Mouse (Mus musculus) forebrain, embryonic 10.5 days (tissue): Measurements from ENCODE around the gene Slco4c1. TPM values are rescaled to one million over a fixed set of nuclear protein-coding genes. Genes with fewer than 3 reads are reported as not detected.

Experiments used
- DNase-seq: peaks from one replicate; pipeline ENCODE4 v3.0.0-alpha.2; 2017; ENCODE audit warnings: low spot score; ENCODE audit errors: extremely low spot score
- H3K27ac ChIP-seq: fragments of 300-500 bp; sonication (generic); 2 replicates; pipeline ENCODE4 v1.5.1; 2016; ENCODE audit warnings: mild to moderate bottlenecking
- H3K27me3 ChIP-seq: fragments of 300-500 bp; sonication (generic); 2 replicates; pipeline ENCODE4 v1.6.1; 2016; ENCODE audit warnings: mild to moderate bottlenecking; ENCODE audit not compliant: poor library complexity, severe bottlenecking
- H3K36me3 ChIP-seq: fragments of 300-500 bp; sonication (generic); replicated peaks from 2 replicates; pipeline ENCODE4 v1.6.1; 2016; ENCODE audit warnings: mild to moderate bottlenecking, moderate library complexity
- H3K4me1 ChIP-seq: fragments of 300-500 bp; sonication (generic); 2 replicates; pipeline ENCODE4 v1.6.1; 2016
- H3K4me3 ChIP-seq: fragments of 300-500 bp; sonication (generic); 2 replicates; pipeline ENCODE4 v1.5.1; 2016; ENCODE audit warnings: mild to moderate bottlenecking, moderate library complexity
- H3K9me3 ChIP-seq: fragments of 300-500 bp; sonication (generic); 2 replicates; pipeline ENCODE4 v1.6.1; 2016; ENCODE audit warnings: mild to moderate bottlenecking, moderate library complexity
- WGBS: fragments of 180-500 bp; shearing (Covaris S2); methylation state at CpG from one replicate; pipeline ENCODE4 v1.1.7; 2016; 5-methylcytosine and 5-hydroxymethylcytosine counted together
- polyA plus RNA-seq: library from polyadenylated mRNA; unstranded; fragments of >200 nt; fragmentation: Nextera tagmentation; extraction: Ambion mirVana; gene quantifications from 2 replicates; pipeline ENCODE4 v1.2.1, GENCODE M21; 2016

Gene Slco4c1
- not detected in 2 replicates for polyA plus RNA-seq

DNA sequence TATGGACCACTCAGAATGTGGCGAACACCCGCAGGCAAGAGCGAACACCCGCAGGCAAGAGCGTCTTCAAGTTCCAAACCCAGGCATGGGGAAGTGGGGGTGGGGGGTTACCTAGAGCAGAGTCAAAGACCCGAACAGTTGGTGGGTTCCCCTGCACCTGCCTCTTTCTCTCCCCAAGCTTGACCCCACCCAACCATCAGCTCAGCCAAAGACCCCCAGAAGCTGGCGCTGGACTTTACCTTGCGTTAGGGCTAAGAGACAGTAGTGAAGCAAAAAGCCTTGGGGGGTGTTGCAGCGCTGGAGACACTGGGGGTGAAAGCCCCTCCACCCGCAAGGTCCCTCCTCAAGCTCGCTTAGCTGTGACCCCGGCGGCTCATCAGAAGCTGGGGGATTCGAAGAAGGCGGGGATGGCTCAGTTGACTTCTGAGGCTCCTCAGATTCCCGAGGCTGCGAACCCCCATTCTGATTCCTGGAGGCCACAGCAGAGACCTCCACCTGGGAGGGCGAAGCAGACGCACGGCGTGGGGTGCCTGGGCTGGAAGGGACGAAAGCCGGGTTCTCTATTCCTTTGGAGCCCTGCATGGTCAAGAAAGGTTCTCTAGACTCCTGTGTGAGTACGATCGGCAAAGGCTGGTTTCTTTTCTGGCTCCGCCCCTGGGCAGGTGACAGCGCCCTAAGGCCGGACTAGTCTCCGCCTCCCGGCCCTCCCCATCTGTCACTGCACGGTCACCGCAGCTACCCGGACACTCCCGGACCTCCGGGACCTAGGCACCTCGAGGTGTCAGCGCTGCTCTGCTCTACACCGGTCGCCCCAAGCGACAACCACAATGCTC, at the start of gene Slco4c1:
Slco4c1 (minus strand) TSS at position 644 of the 833 bp plus-strand sequence.
- DNase-seq: peak; percentile 18
- H3K9me3 ChIP-seq: no peaks in the 10 kb centered on the region
- H3K36me3 ChIP-seq: no peaks in the 10 kb centered on the region
- H3K4me3 ChIP-seq: peak within 1 kb of the TSS; percentile 58
- peaks cover 34% of the 10 kb centered on the region for H3K27me3 ChIP-seq
- WGBS: 2% methylated on average over 40 of the region's 40 CpGs
- no peak within 1 kb of the TSS for H3K27ac ChIP-seq
- peaks cover 16% of the 10 kb centered on the region for H3K4me1 ChIP-seq

GRCm38 (mm10) chr1:96917333-96917732, 45.4 kb upstream of the Slco4c1 start:
- Histone ChIP-seq H3K36me3 (no peaks in the 10 kb centered on the region), H3K27ac (no peak overlapping the region), H3K9me3 (no peaks in the 10 kb centered on the region), H3K4me1 (no peaks in the 10 kb centered on the region), H3K4me3 (no peak overlapping the region), H3K27me3 (no peaks in the 10 kb centered on the region)
- no peak for DNase-seq

DNA sequence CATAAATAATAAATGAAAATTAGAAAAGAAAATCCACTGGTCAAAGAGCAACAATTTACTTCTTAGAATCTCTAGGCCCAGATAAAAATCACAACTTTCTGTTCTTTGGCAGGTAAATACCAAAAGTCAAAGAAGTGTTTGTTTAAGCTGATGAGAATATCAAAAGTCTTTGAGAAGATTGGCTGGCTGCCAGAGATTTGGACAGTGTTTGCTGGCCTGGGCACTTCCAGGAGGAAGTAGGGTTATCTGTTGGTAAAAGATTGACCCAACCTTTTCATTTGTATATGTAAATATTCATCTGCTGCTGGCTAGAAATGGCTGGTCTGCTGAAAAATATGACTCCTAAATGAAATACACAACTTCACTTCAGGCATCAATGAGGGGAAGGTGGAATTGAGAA, 11.8 kb upstream of the Slco4c1 start:
- H3K27ac ChIP-seq: no peak overlapping the region
- H3K9me3 ChIP-seq: no peaks in the 10 kb centered on the region
- H3K4me1 ChIP-seq: no peaks in the 10 kb centered on the region
- no peak overlapping the region for H3K4me3 ChIP-seq
- no peaks in the 10 kb centered on the region for H3K27me3 ChIP-seq
- DNase-seq: no peak
- no peaks in the 10 kb centered on the region for H3K36me3 ChIP-seq

GRCm38 (mm10) chr1:96878572-96878971, 6.6 kb upstream of the Slco4c1 start:
- DNase-seq: no peak
- H3K4me1 ChIP-seq: no peaks in the 10 kb centered on the region
- H3K27ac ChIP-seq: no peak overlapping the region
- H3K36me3 ChIP-seq: no peaks in the 10 kb centered on the region
- H3K27me3 ChIP-seq: no peaks in the 10 kb centered on the region
- H3K4me3 ChIP-seq: no peak overlapping the region
- WGBS: 83% methylated on average over 1 of the region's 1 CpGs
- no peaks in the 10 kb centered on the region for H3K9me3 ChIP-seq

DNA sequence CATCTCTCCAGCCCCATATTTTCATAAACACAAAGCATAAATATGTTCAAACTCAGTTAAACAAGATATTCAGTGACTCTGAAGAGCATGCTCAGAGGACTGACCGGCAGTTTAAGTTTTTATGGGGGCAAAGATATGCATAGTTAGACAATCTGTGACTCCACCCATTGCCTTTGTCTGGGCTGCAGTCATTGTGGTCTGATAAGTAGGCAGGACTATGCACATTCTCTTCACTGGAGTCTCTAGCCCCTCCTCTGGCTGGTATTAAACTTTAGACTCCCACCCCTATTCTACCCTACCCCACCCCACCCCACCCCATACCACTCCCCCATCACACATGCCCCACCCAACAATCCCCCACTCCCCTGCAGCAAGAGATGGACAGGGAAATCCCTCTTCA, 4.1 kb upstream of the Slco4c1 start:
- H3K36me3 ChIP-seq: no peaks in the 10 kb centered on the region
- no peak overlapping the region for H3K4me3 ChIP-seq
- DNase-seq: no peak
- WGBS: 90% methylated on average over 1 of the region's 1 CpGs
- no peaks in the 10 kb centered on the region for H3K9me3 ChIP-seq
- peaks cover 23% of the 10 kb centered on the region for H3K27me3 ChIP-seq
- peaks cover 13% of the 10 kb centered on the region for H3K4me1 ChIP-seq
- no peak overlapping the region for H3K27ac ChIP-seq

DNA sequence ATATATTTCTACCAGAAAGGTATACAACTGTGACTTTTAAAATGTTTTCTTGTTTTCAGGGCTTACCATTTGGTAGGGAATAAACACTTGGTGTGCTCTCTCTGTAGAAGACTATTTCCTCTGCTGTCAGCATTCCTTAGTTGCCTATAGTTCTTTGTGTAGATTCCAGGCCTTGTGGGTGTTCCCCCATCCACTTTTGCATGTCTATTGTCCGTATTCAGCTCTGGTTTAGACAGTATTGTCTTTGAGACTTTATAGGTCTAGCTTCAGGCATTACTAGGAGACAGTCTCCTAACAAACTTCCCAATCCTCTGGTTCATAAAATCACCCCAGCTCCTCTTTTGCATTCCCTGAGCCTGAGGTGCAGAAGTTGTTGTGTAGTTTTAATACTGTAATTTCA, 2.7 kb upstream of the Slco4c1 start:
- Histone ChIP-seq H3K9me3 (no peaks in the 10 kb centered on the region), H3K27me3 (peaks cover 34% of the 10 kb centered on the region), H3K27ac (no peak overlapping the region), H3K4me3 (no peak overlapping the region), H3K4me1 (peaks cover 16% of the 10 kb centered on the region), H3K36me3 (no peaks in the 10 kb centered on the region)
- 53% methylated on average over 1 of the region's 1 CpGs for WGBS
- no peak for DNase-seq

- Histone ChIP-seq H3K27me3 (peaks cover 34% of the 10 kb centered on the region), H3K27ac (no peak overlapping the region), H3K4me3 (peak overlapping the region; percentile 58), H3K9me3 (no peaks in the 10 kb centered on the region), H3K36me3 (no peaks in the 10 kb centered on the region), H3K4me1 (peaks cover 16% of the 10 kb centered on the region)
- WGBS: 6% methylated on average over 10 of the region's 10 CpGs
- DNase-seq: no peak
These were observed 356 bp upstream of the Slco4c1 start for GRCm38 (mm10) chr1:96872361-96872693.

GRCm38 (mm10) chr1:96870764-96871307, 1.1 kb downstream of the Slco4c1 start:
- Histone ChIP-seq H3K4me1 (peaks cover 16% of the 10 kb centered on the region), H3K27me3 (peaks cover 34% of the 10 kb centered on the region), H3K36me3 (no peaks in the 10 kb centered on the region), H3K9me3 (no peaks in the 10 kb centered on the region), H3K27ac (no peak overlapping the region), H3K4me3 (no peak overlapping the region)
- no peak for DNase-seq
- WGBS: 4% methylated on average over 7 of the region's 7 CpGs

DNA sequence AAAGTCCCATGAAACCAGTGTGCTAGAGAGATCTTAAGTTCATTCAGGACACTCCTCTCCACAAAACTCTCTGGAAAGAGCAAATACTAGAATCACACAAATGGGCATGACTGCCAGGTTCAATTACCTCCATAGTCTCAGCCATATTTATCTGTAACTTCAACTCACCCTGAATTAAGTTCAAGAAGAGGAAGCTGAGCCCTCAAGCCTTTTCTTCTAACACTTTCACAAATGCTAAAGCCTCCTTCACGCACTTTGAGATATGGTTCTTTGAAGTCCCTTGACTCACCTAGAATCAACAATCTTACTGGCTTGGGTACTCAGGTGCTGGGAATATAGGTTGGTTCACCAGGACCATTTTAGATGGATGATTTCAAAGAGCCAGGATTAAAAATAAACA, 3.2 kb downstream of the Slco4c1 start:
- H3K9me3 ChIP-seq: no peaks in the 10 kb centered on the region
- no peak overlapping the region for H3K4me3 ChIP-seq
- 91% methylated on average over 1 of the region's 1 CpGs for WGBS
- H3K27me3 ChIP-seq: peaks cover 34% of the 10 kb centered on the region
- H3K27ac ChIP-seq: no peak overlapping the region
- DNase-seq: no peak
- H3K36me3 ChIP-seq: no peaks in the 10 kb centered on the region
- peaks cover 16% of the 10 kb centered on the region for H3K4me1 ChIP-seq

GRCm38 (mm10) chr1:96866002-96866401, 6.0 kb downstream of the Slco4c1 start:
- 95% methylated on average over 4 of the region's 4 CpGs for WGBS
- no peak overlapping the region for H3K4me3 ChIP-seq
- no peak overlapping the region for H3K27ac ChIP-seq
- H3K27me3 ChIP-seq: peaks cover 10% of the 10 kb centered on the region
- H3K9me3 ChIP-seq: no peaks in the 10 kb centered on the region
- no peaks in the 10 kb centered on the region for H3K36me3 ChIP-seq
- no peak for DNase-seq
- peaks cover 3% of the 10 kb centered on the region; the same call in 1 of the 2 replicates for H3K4me1 ChIP-seq

DNA sequence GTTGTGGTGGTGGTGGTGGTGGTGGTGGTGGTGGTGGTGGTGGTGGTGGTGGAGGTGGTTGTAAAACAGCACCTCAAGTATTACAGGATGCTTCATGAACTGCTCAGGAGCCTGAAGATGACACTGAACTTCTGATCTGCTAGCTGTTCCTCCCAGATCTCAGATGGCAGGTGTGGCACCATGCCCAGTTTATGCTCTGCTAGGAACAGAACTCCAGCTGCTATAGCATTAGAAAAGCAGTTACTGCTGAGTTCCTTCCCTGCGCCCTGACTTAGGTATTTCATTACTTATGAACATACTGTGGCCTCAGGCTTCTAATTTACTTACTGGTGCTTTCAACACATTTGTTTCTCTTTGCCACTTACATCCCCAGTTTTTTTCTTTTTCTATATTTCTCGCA, 7.9 kb downstream of the Slco4c1 start:
- Histone ChIP-seq H3K27me3 (no peaks in the 10 kb centered on the region), H3K9me3 (no peaks in the 10 kb centered on the region), H3K4me1 (no peaks in the 10 kb centered on the region), H3K4me3 (no peak overlapping the region), H3K36me3 (no peaks in the 10 kb centered on the region), H3K27ac (no peak overlapping the region)
- no peak for DNase-seq
- 91% methylated on average over 2 of the region's 2 CpGs for WGBS

DNA sequence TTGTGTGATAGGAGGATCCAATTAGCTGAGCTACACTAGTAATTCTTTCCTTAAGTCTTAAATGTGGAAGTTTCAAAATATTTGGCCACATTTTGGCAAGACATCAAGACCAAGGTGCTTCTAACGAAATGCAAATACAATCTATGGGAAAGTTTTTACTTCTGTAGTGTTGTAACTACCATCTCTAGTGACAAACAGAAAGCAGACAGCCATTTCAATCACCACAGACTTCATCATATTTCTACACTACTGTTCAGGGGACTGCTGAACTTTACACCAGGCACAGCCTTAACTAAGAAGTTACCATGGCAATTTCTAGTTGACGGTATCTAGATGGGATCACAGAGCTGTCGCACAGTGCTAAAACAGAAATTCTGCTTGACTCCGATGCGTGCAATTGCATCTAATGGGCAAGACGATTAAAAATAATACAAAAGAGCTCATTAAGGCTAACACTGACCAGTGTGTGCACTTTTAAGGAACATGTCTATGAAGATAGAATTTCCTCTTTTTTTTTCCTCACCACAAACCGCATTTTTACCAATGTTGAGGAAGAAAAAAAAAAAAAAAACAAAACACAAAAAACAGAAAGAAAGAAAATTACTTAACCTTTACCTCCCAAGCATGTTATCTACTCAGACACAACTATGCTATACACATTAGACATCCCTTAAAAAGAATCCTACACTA, 11.8 kb downstream of the Slco4c1 start:
- Histone ChIP-seq H3K4me1 (no peaks in the 10 kb centered on the region), H3K27me3 (no peaks in the 10 kb centered on the region), H3K36me3 (no peaks in the 10 kb centered on the region), H3K4me3 (no peak overlapping the region), H3K9me3 (no peaks in the 10 kb centered on the region), H3K27ac (no peak overlapping the region)
- 89% methylated on average over 7 of the region's 7 CpGs for WGBS
- no peak for DNase-seq

DNA sequence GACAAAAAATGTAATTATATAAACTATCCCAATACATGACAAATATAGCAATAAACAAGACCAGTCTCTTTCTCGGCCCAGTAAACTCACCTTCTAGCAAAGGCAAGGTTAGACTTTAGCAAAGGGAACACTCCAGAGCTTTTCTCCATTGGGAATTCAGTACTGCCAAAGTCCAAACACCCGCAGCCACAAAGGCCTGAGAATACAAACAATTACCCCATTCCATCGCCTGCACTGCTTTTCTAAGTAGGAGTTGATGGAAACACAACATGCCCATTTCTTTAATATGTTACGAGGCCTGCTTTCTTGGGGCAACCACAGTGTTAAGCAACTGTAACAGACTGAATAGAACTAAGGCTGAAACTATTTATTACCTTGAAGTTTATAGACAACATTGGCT, 18.4 kb downstream of the Slco4c1 start:
- DNase-seq: no peak
- WGBS: 93% methylated on average over 4 of the region's 4 CpGs

More for the DNA sequence above, 18.4 kb downstream of the Slco4c1 start:
- Histone ChIP-seq H3K36me3 (no peaks in the 10 kb centered on the region), H3K9me3 (no peaks in the 10 kb centered on the region), H3K4me1 (no peaks in the 10 kb centered on the region), H3K4me3 (no peak overlapping the region), H3K27me3 (no peaks in the 10 kb centered on the region), H3K27ac (no peak overlapping the region)
